Mouse (Mus musculus) left cerebral cortex, postnatal 14 days (tissue): ENCODE measurements at regions not wholly inside any gene's neighbourhood (a gene's known extent, or its start where the extent isn't known, plus 50 kb on each side); places are given as distances from the start of the nearest gene placed in this dataset.

Experiments used
- DNase-seq, 2 experiments: peaks; one replicate each; pipeline ENCODE4 v3.0.0; 2021 to 2022; ENCODE audit warnings: low spot score in 2 of 2, mixed read lengths in 1 of 2
- intact Hi-C: fragments of 180-260 bp; cut with DNase I; formaldehyde crosslinking; loops from one replicate; pipeline ENCODE4 v1.15.1; 2025

GRCm38 (mm10) chr13:99784314-99784713 is 116.6 kb downstream of the Cartpt start:
- intact Hi-C loops: no loop called here
- DNase-seq: no peak

DNA sequence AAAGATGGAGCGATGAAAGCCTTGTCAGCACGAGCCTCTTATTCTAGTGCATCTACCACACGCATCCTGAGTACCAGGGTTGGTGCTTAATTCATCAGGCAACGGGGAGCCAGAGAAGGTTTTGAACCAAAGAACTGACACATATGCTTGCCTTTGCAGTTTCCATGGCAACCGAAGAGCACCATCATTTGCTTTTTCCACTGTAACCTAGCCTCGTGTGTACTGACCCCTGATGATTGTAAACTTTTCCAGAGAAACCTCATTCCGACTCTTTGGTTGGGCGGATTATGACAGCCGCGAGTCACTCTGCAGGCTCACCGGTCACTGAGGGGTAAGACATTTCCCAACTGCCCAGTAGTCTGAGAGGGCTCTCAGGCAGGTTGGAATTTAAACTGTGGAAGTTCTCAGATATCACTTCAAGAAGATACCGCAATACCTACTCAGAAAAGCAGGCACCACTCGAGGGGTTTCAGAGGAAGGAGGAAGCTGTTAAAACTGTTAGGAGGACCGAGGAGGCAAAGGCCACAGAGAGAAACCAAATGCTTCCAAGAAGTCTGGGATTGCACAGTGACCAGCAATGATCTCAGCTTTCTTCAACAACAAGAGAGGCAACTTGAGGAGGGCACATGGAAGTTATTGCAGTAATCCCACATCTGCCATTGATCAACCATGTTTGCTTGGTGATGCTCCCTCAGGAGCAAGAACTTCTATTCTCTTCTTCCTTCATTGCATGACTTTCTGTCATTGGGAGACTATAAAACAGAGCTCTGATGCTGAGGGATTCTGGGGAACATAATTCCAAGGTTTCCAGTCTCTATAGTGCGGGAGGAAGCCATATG is 117.8 kb downstream of the Cartpt start:
- no peak for DNase-seq
- intact Hi-C loops: no loop called here

DNA sequence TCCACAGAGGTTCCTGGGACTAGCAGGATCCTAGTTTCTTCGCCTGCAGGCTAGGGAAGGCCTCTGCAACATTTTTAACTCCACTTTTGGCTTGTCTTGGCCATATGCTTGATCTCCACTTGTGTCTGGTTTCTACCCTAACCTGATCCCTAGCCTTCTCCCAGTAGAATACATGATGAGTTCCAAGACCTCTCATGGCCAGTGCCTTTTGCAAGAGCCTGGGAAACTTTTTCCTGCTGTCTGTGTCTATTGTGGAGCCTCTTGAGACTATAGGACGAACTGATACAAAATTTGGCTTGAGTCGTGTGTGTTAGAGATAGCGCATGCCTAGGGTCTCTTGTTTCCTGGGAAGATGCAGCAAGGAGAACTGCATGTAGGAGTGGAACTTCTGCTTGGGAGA is 119.3 kb downstream of the Cartpt start:
- intact Hi-C loops: no loop called here
- DNase-seq: no peak

DNA sequence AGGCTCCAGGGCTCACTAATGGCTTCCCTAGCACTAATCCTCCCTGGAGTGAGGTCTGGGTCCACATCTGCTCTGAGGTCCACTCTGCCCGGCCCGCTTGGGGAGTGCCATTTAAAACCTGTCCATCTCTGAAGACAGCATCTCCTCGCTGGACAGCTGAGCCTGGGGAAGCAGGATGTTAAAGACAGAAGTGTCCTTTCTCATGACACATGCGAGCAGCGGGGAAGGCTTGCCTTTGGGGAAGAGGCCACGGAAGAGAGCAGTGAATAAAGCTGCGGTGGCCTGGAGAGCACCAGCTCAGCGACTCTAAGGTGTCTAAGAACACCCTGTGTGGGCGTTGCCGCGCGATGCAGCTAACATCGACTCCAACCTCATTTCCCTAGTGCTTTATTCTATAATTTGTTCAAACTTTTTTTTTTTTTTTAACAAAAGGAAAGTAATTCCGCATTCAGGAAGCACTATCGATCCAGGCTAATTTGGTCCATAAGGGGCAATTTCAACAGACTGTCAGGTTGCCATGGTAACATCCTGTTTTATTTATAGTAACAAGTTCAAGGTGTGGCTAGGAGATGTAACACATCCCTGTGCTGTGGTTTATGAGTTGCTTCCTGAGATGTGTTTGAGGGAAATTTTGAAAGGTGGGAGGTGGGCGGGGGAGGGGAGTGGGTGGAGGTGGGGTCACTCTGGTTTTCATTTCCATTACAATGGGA is 120.0 kb downstream of the Cartpt start:
- DNase-seq: no peak
- intact Hi-C loops: no loop called here

DNA sequence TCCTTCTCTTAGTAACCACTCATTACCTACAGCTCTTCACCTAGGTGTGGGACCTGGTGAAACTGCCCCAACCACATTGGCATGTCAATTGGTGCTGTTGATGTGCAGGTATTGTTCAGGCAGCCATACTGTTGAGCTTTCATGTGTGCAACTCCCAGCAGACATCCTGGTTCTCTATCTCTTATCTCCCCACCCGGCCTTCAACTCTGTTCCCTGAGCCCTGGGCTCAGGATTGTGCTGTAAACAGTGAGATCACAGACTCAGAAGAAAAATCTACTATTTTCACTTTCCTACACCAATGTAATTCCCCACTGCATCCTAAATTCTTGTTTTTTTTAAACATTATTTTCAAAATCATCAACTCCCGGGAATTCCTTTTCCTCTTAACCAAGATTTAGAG is 122.1 kb downstream of the Cartpt start:
- DNase-seq: no peak
- intact Hi-C loops: no loop called here

GRCm38 (mm10) chr13:99777736-99778135 is 123.2 kb downstream of the Cartpt start:
- intact Hi-C loops: no loop called here
- no peak for DNase-seq

GRCm38 (mm10) chr13:99765965-99766364 is 134.9 kb downstream of the Cartpt start:
- intact Hi-C loops: no loop called here
- no peak for DNase-seq

DNA sequence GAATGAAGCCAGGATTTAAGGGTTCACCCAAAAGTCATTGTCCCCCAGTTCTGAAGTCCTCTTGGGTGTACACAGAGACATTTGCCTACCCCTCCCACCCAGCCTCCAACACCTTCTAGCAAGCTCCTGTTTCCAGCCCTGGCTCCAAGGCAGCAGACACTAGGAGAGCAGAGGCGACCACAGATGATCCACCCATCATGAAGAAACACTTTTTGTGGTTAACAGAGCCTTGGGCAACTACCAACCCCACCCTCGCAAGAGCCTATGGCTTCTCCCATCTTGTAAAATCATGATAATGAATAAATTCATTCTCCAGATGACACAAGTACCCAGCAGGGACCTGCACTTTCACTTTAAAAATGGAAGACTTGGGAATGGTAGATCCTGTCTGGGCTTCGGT is 136.1 kb downstream of the Cartpt start:
- DNase-seq: no peak
- intact Hi-C loops: loop anchor here (5.0 kb wide), 2 partner anchors 68 to 247 kb away; partner anchors contain the start of gene Map1b

GRCm38 (mm10) chr13:99764097-99764714 is 136.7 kb downstream of the Cartpt start:
- no peak for DNase-seq
- intact Hi-C loops: loop anchor here (5.0 kb wide), 2 partner anchors 68 to 247 kb away; partner anchors contain the start of gene Map1b

DNA sequence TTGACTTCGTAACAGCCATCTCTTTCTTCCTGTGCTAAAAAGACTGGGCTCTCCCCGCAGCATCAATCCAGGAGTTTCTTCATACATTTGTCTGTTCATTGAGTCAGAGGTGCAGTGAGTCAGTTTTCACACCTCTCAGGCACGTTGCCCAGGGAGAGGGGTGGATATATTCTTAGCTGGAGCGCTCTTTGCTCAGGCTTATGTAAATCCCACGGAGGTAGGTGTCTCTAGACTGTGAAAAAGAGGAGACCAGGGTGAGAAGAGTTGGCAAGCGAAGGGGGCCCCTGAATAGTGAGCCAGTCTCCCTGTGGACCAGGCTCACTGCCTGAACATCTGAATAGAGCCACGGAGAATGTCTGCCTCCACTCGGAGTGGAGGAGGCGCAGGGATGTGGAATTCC is 139.0 kb downstream of the Cartpt start:
- intact Hi-C loops: loop anchor here (5.0 kb wide), 2 partner anchors 70 to 245 kb away; partner anchors contain the start of gene Map1b
- peak; percentile 77 to 93 for DNase-seq

DNA sequence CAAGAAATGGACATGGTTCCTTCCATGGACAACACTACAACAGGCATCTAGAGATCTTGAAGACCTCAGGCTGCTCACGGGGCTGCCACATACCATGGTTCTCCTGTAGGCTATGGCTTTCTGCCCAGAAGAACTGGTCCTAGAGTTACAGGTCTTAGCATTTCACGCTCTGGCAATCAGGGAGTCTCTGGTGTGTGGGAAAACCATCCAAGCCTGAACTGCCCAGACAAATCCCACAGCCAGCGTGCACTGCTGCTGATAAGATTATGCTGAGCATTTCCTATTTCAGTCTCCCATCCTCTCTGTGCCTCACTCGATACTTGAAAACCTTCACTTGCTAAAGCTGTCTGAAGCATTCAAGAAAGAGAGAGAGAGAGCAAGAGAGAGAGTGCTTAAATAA is 139.5 kb downstream of the Cartpt start:
- no peak for DNase-seq
- intact Hi-C loops: loop anchor here (5.0 kb wide), 2 partner anchors 71 to 244 kb away; partner anchors contain the start of gene Map1b

- no peak for DNase-seq
- intact Hi-C loops: loop anchor here (5.0 kb wide), 2 partner anchors 72 to 243 kb away; partner anchors contain the start of gene Map1b
These were observed 140.2 kb downstream of the Cartpt start for GRCm38 (mm10) chr13:99760646-99761045.

DNA sequence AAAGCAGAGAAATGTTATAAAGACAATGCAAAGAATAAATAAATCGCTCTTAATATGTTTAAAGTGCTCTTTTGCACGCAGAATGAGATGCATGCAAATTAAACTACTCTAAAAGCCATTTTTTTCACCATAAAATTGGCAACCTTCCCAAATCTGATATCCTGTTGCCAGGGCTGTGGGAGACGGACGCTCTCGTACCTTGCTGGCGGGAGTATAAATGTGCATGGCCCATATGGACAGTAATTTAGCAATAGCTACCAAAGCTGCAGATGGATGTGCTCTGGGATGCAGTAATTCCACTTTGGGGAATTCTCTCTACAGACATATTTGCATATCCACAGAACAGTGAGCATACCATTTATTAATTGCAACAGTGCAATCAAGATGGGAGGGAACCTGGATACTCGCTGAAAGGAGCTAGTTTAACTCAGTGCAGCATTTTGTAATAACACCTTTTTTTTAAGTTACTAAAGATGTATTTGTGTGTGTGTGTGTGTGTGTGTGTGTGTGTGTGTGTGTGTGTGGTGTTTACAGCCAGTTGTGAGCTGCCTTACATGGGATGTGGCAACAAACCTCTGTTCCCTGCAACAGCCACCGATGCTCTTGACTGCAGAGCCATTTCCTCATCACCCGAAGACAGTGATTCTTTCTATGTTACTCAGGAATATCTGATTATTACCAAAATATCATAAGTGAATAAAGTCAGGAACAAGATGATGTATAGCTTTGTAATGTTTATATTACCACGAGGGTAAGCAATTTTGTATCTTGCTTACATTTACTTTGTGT is 141.4 kb downstream of the Cartpt start:
- peak in 1 of 2 experiments; percentile 25 for DNase-seq
- intact Hi-C loops: loop anchor here (5.0 to 10.0 kb wide), 3 partner anchors 73 to 395 kb away; partner anchors contain the start of gene Map1b

DNA sequence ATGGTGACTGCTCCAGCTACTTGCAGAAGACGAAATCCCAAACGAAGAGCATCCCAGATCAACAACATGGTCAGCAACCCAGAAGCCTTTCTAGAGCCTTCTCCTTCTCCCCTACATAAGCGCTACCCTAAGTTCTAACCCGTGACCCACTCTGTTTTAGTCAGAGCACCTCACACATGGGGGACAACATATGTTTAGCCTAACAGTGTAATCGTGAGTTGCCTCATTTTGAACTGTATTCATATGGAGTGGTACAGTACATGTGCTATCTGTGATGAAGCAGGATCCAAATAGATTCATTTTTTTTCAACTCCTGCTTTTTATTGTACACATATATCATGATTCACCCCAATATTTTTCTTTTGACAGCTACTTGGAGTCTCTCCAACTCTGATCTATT is 146.2 kb downstream of the Cartpt start:
- intact Hi-C loops: loop anchor here (10.0 kb wide), 1 partner anchor 390 kb away; no protein-coding TSS in a partner anchor
- peak in 1 of 2 experiments; percentile 23 for DNase-seq

- intact Hi-C loops: loop anchor here (10.0 kb wide), 1 partner anchor 389 kb away; no protein-coding TSS in a partner anchor
- peak in 1 of 2 experiments; percentile 39 for DNase-seq
These were observed 146.6 kb downstream of the Cartpt start for GRCm38 (mm10) chr13:99754251-99754652.

GRCm38 (mm10) chr13:99753526-99753925 is 147.4 kb downstream of the Cartpt start:
- intact Hi-C loops: loop anchor here (10.0 kb wide), 1 partner anchor 389 kb away; no protein-coding TSS in a partner anchor
- no peak for DNase-seq

DNA sequence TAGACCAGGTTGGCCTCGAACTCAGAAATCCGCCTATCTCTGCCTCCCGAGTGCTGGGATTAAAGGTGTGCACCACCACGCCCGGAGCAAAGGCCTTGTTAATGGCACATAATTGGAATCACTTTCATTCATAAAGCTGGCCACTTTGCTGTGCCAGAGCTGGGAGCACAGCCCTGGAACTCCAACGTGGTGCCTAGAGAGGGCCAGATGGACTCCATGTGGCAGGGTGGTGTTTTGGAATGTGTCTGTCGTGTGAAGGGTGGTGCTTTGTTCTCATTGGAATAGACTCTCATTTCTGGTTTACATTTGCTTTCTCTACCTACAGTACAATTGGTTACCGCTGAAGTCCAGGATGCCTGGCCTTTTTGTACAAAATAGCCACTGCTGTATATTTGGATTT is 150.2 kb downstream of the Cartpt start:
- intact Hi-C loops: loop anchor here (10.0 kb wide), 1 partner anchor 386 kb away; no protein-coding TSS in a partner anchor
- DNase-seq: no peak

DNA sequence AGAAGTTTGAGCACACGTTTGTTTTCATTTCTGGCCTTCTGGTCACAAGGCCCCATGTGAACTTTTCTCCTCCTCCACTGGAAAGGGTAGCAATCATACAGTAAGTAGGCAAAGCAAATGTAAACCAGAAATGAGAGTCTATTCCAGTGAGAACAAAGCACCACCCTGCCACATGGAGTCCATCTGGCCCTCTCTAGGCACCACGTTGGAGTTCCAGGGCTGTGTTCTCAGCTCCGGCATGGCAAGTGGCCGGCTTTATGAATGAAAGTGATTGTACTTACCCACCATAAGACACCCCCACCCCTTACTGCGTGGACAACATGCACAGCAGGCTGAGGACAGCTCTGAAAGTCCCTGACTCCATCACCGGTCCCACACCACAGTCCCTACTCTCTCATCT is 151.5 kb downstream of the Cartpt start:
- intact Hi-C loops: no loop called here
- peak in 1 of 2 experiments; percentile 22 for DNase-seq

DNA sequence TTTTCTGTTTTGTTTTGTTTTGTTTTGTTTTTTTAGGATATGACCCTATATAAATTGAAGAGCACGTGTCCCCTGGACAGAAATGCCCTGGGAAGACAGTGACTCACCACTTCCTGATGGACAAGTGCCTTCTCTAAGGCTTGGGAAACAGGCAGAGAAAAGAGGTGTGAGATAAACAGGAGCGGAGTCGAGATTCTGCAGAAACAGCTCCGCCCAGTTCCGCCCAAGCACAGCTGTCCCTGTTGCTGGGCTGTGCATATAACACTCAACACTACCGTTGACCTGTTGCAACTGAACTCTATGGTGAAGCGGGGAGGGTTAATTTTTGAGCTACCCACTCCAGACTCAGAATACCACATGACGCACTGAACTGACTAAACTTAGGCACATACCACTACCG is 152.8 kb downstream of the Cartpt start:
- DNase-seq: peak in 1 of 2 experiments; percentile 15
- intact Hi-C loops: no loop called here
